Mouse (Mus musculus) cerebellum, postnatal 14 days (tissue): ENCODE data around the gene Zmynd19.

Experiments
- DNase-seq, 2 experiments: peaks; one replicate each; pipeline ENCODE4 v3.0.0; 2021; ENCODE audit warnings: mixed read lengths in 2 of 2

Zmynd19 gene

GRCm38 (mm10) chr2:24949421-24950188 lies at the start of gene Zmynd19:
TSS of gene Zmynd19 (plus strand) at chr2:24949792.
- DNase-seq: peak; percentile 99 to 100

GRCm38 (mm10) chr2:24901055-24901454 lies 48.5 kb upstream of the Zmynd19 start:
- no peak for DNase-seq

- DNase-seq: no peak
These were observed 46.6 kb upstream of the Zmynd19 start for GRCm38 (mm10) chr2:24902999-24903398.

- no peak for DNase-seq
These were observed 44.6 kb upstream of the Zmynd19 start for GRCm38 (mm10) chr2:24904823-24905652.

- DNase-seq: no peak
These were observed 43.9 kb upstream of the Zmynd19 start for GRCm38 (mm10) chr2:24905653-24906155.

- DNase-seq: no peak
These were observed 39.1 kb upstream of the Zmynd19 start for GRCm38 (mm10) chr2:24910481-24910880.

- no peak for DNase-seq
These were observed 37.4 kb upstream of the Zmynd19 start for GRCm38 (mm10) chr2:24912189-24912588.

GRCm38 (mm10) chr2:24912589-24912988 lies 37.0 kb upstream of the Zmynd19 start:
- DNase-seq: no peak

- no peak for DNase-seq
These were observed 34.8 kb upstream of the Zmynd19 start for GRCm38 (mm10) chr2:24914762-24915161.

GRCm38 (mm10) chr2:24918930-24919838 lies 30.4 kb upstream of the Zmynd19 start, which contains the start of gene Ehmt1:
TSS of gene Ehmt1 (minus strand) at chr2:24919614.
- peak; percentile 95 to 97 for DNase-seq

GRCm38 (mm10) chr2:24919839-24920175 lies 29.8 kb upstream of the Zmynd19 start:
- no peak for DNase-seq

GRCm38 (mm10) chr2:24923561-24923960 lies 26.0 kb upstream of the Zmynd19 start:
- peak in 1 of 2 experiments; percentile 27 for DNase-seq

GRCm38 (mm10) chr2:24925284-24925683 lies 24.3 kb upstream of the Zmynd19 start:
- DNase-seq: no peak

- DNase-seq: no peak
These were observed 23.1 kb upstream of the Zmynd19 start for GRCm38 (mm10) chr2:24926345-24926964.

- DNase-seq: no peak
These were observed 22.6 kb upstream of the Zmynd19 start for GRCm38 (mm10) chr2:24926965-24927358.

GRCm38 (mm10) chr2:24927810-24928479 lies 21.6 kb upstream of the Zmynd19 start:
- DNase-seq: peak; percentile 51 to 69

- DNase-seq: no peak
These were observed 20.5 kb upstream of the Zmynd19 start for GRCm38 (mm10) chr2:24929119-24929518.

GRCm38 (mm10) chr2:24929593-24929992 lies 20.0 kb upstream of the Zmynd19 start:
- DNase-seq: no peak

GRCm38 (mm10) chr2:24934441-24934963 lies 15.1 kb upstream of the Zmynd19 start:
- DNase-seq: peak; percentile 56 to 64

GRCm38 (mm10) chr2:24935057-24935796 lies 14.4 kb upstream of the Zmynd19 start, which contains the start of gene Arrdc1:
TSS of gene Arrdc1 (minus strand) at chr2:24935252.
- peak; percentile 85 to 86 for DNase-seq
